Mouse (Mus musculus): Measurements from ENCODE around the gene Ap1b1. TPM values are rescaled to one million over a fixed set of nuclear protein-coding genes. Genes with fewer than 3 reads are reported as not detected.

Gene Ap1b1
- polyA plus RNA-seq, 1 experiment from 2014 or later, result 46.3 TPM

DNA sequence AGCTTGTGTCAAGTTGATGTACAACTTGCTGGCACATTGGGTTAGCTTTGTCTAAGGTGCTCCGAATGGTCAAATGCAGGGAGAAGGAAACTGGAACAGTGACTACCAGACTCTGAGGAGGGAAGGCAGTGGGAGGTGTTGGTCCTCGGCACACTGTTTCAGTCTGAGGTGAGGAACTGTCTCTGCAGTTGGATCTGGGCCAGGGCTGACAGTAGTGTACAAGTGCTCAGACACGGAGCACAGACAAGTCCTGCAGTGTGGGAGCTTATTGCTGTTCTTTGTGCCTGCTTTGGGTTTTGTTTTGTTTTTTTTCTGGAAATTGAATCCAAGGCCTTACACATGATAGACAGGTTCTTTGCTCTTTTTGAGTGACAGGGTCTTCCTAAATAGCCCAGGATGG, 3.6 kb upstream of the Ap1b1 start:
- no peak for ATAC-seq
- Histone ChIP-seq H3K36me3 (replicated peaks; ENCODE audit: insufficient read depth, low read length) (no peaks in the 10 kb centered on the region), H3K27me3 (ENCODE audit: insufficient read depth, low read length) (no peaks in the 10 kb centered on the region), H3K4me3 (ENCODE audit: low read depth, low read length) (no peak overlapping the region), H3K9me3 (ENCODE audit: low read length) (no peaks in the 10 kb centered on the region), H3K9ac (replicated peaks) (no peak overlapping the region), H3K27ac (ENCODE audit: low read depth) (no peak overlapping the region), H3K4me1 (ENCODE audit: insufficient read depth) (peaks cover 12% of the 10 kb centered on the region), H3K4me2 (ENCODE audit: low read depth, low read length) (no peak overlapping the region)
- WGBS (ENCODE audit: insufficient replicate concordance), result 57% methylated on average over 3 of the region's 3 CpGs
- no peak for TF ChIP-seq CTCF (IDR thresholded peaks at IDR 0.05; ENCODE audit: low read depth)
- no peak for TF ChIP-seq EP300 (IDR thresholded peaks at IDR 0.05; ENCODE audit: low read depth)
- no peak for DNase-seq

DNA sequence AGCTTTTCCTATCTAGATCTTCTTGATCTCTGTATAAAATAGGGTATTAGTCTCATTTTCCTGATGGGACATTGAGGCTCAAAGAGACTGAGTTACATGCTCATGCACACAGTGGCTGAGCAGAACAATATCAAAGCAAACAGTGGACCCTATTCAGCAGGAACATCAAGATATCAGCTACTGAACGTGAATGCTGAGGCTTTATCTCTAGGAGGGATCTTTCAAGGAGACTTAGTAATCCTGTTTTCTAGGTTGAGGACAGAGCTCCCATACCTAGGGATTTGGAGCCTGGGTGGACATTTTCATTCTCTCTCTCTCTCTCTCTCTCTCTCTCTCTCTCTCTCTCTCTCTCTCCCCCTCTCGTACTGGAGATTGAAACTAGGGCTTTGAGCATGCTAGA, 3.1 kb upstream of the Ap1b1 start:
- no peak overlapping the region for H3K9ac ChIP-seq (replicated peaks)
- H3K4me2 ChIP-seq (ENCODE audit: low read depth, low read length), result no peak overlapping the region

DNA sequence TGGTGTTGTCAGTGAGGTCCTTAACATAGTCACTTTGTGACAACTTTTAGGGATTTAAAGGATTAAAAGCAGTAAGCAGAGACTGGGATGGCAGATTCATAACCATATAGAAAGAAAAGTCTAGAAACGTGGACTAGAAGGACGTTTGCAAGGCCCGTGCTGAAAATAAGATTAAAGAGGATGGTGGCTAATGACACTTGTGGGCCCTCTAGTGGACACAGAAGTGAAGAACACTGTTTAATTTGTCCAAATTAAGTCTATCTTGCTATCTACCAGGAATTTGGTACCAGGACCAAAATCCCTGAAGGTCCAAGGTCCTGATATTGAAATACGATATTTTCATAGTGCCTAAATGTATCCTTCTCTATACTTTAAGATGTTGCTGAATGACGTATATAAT, 2.4 kb upstream of the Ap1b1 start:
- no peak overlapping the region for H3K9ac ChIP-seq (replicated peaks)
- H3K4me3 ChIP-seq (ENCODE audit: low read depth, low read length), result no peak overlapping the region
- 0 out of 2 replicates have a peak, but pooled peaks cover 5% of the 10 kb centered on the region for H3K36me3 ChIP-seq (replicated peaks; ENCODE audit: insufficient read depth, low read length)
- H3K9me3 ChIP-seq (ENCODE audit: low read length), result no peaks in the 10 kb centered on the region
- H3K27ac ChIP-seq (ENCODE audit: low read depth), result no peak overlapping the region
- peak; percentile 85 for TF ChIP-seq CTCF (IDR thresholded peaks at IDR 0.05; ENCODE audit: low read depth)
- TF ChIP-seq EP300 (IDR thresholded peaks at IDR 0.05; ENCODE audit: low read depth), result no peak
- peaks cover 23% of the 10 kb centered on the region for H3K4me1 ChIP-seq (ENCODE audit: insufficient read depth)
- peak overlapping the region; percentile 33; the same call in 1 of the 2 replicates for H3K4me2 ChIP-seq (ENCODE audit: low read depth, low read length)
- no peak for ATAC-seq
- H3K27me3 ChIP-seq (ENCODE audit: insufficient read depth, low read length), result no peaks in the 10 kb centered on the region
- DNase-seq, result no peak
- 5% methylated on average over 5 of the region's 5 CpGs for WGBS (ENCODE audit: insufficient replicate concordance)

More for the DNA sequence above, 3.1 kb upstream of the Ap1b1 start:
- Histone ChIP-seq H3K4me1 (ENCODE audit: insufficient read depth) (peaks cover 16% of the 10 kb centered on the region), H3K27me3 (ENCODE audit: insufficient read depth, low read length) (no peaks in the 10 kb centered on the region), H3K36me3 (replicated peaks; ENCODE audit: insufficient read depth, low read length) (no peaks in the 10 kb centered on the region), H3K4me3 (ENCODE audit: low read depth, low read length) (no peak overlapping the region), H3K9me3 (ENCODE audit: low read length) (no peaks in the 10 kb centered on the region), H3K27ac (ENCODE audit: low read depth) (no peak overlapping the region)
- TF ChIP-seq EP300 (IDR thresholded peaks at IDR 0.05; ENCODE audit: low read depth), result no peak
- TF ChIP-seq CTCF (IDR thresholded peaks at IDR 0.05; ENCODE audit: low read depth), result no peak
- 52% methylated on average over 2 of the region's 2 CpGs for WGBS (ENCODE audit: insufficient replicate concordance)
- ATAC-seq (no peak), DNase-seq (no peak)

DNA sequence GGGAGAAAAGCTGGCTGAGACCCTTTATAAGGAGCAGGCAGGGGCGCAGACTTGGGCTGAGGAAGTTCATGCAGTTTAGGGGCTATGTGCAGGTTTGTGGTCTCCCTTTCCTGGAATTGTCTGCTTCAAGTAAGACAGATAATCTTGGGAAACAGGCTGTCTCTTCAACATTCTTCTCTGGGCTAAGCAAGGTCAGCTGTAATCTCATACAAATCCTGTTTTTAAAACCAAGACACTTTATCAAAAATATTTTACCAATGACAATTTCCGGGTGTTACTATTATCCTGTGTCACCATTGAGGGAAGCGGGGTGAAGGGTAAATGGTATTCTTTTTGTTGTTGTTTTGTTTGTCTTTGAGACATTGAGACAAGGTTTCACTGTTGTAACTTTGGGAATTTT, 1.8 kb upstream of the Ap1b1 start:
- Histone ChIP-seq H3K9ac (replicated peaks) (no peak overlapping the region), H3K9me3 (ENCODE audit: low read length) (no peaks in the 10 kb centered on the region), H3K4me3 (ENCODE audit: low read depth, low read length) (no peak overlapping the region), H3K27ac (ENCODE audit: low read depth) (no peak overlapping the region), H3K36me3 (replicated peaks; ENCODE audit: insufficient read depth, low read length) (0 out of 2 replicates have a peak, but pooled peaks cover 5% of the 10 kb centered on the region), H3K4me1 (ENCODE audit: insufficient read depth) (peaks cover 25% of the 10 kb centered on the region), H3K27me3 (ENCODE audit: insufficient read depth, low read length) (no peaks in the 10 kb centered on the region), H3K4me2 (ENCODE audit: low read depth, low read length) (no peak overlapping the region)
- ATAC-seq (no peak), DNase-seq (no peak)
- no peak for TF ChIP-seq EP300 (IDR thresholded peaks at IDR 0.05; ENCODE audit: low read depth)
- no peak for TF ChIP-seq CTCF (IDR thresholded peaks at IDR 0.05; ENCODE audit: low read depth)
- 57% methylated on average over 3 of the region's 3 CpGs for WGBS (ENCODE audit: insufficient replicate concordance)

DNA sequence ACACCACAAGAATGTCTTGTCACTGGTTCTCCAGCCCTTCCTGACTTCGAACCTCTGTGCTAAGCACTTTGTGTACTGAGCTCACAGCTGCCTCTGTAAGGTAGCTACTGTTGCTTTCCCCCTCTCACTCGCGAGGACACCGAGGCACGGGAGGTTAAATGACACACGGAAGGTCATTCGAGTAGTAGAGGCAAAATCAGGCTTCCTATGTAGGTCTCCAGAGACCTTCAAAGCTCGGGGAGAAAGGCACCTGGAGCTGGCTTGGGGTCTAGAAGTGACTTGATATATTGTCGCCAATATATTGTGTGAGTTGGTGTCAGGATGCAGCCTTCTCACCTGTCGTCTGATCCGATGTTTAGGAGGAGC, 846 bp downstream of the Ap1b1 start:
- peak overlapping the region; percentile 85 for H3K4me2 ChIP-seq (ENCODE audit: low read depth, low read length)
- WGBS (ENCODE audit: insufficient replicate concordance), result 34% methylated on average over 11 of the region's 11 CpGs
- H3K9me3 ChIP-seq (ENCODE audit: low read length), result no peaks in the 10 kb centered on the region
- H3K9ac ChIP-seq (replicated peaks), result peak overlapping the region; percentile 67
- TF ChIP-seq CTCF (IDR thresholded peaks at IDR 0.05; ENCODE audit: low read depth) (no peak), EP300 (IDR thresholded peaks at IDR 0.05; ENCODE audit: low read depth) (no peak)
- peaks cover 10% of the 10 kb centered on the region; the same call in 1 of the 2 replicates for H3K36me3 ChIP-seq (replicated peaks; ENCODE audit: insufficient read depth, low read length)
- DNase-seq (no peak), ATAC-seq (no peak)
- H3K4me3 ChIP-seq (ENCODE audit: low read depth, low read length), result peak overlapping the region; percentile 66
- H3K27ac ChIP-seq (ENCODE audit: low read depth), result peak overlapping the region; percentile 81
- no peaks in the 10 kb centered on the region for H3K27me3 ChIP-seq (ENCODE audit: insufficient read depth, low read length)
- H3K4me1 ChIP-seq (ENCODE audit: insufficient read depth), result peaks cover 38% of the 10 kb centered on the region

DNA sequence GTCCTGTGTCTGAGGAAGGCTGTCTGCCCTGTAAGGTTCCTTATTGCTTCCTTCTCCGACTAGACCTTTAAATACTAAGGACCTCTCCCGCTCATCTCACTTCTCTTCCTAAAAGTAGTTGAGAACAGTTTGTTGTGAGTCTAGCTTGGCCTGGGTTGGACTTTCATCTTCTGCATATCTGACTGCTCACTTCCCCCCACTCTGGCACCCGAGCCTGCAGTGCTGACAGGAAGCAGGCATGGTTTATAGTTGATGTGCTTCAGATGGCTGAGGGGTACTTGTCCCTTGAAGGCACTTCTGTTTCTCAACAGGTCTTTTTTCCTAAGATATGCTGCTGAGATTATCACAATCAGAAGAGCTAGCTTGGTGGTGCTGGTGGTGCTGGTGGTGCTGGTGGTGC, 2.6 kb downstream of the Ap1b1 start:
- Histone ChIP-seq H3K4me2 (ENCODE audit: low read depth, low read length) (peak overlapping the region; percentile 85; the same call in 1 of the 2 replicates), H3K27ac (ENCODE audit: low read depth) (0 out of 2 replicates have a peak overlapping the region, but pooled peaks have one; percentile 31)

DNA sequence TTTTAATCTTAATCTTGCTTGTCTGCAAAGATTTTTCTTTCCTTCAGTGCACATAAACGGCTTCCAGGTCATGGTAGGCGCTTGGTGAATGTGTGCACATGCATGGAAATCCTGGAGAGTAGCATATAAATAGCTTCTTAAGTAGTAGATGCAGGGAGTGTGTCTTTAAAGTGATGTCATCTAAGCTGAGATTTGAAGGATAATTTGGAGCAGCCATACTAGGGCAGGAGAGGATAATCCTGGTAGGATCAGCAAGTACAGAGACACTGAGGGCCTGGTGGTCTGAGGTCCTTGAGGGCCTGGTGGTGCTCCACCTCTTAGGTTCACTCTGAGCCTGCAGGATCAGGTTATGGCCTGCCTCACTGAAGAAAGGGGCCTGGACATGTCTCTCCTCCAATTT, 5.8 kb downstream of the Ap1b1 start:
- Histone ChIP-seq H3K4me3 (ENCODE audit: low read depth, low read length) (no peak overlapping the region), H3K9me3 (ENCODE audit: low read length) (no peaks in the 10 kb centered on the region), H3K4me1 (ENCODE audit: insufficient read depth) (peaks cover 35% of the 10 kb centered on the region), H3K36me3 (replicated peaks; ENCODE audit: insufficient read depth, low read length) (peaks cover 12% of the 10 kb centered on the region), H3K27me3 (ENCODE audit: insufficient read depth, low read length) (no peaks in the 10 kb centered on the region), H3K4me2 (ENCODE audit: low read depth, low read length) (no peak overlapping the region), H3K27ac (ENCODE audit: low read depth) (no peak overlapping the region), H3K9ac (replicated peaks) (no peak overlapping the region)
- TF ChIP-seq CTCF (IDR thresholded peaks at IDR 0.05; ENCODE audit: low read depth), result no peak
- TF ChIP-seq EP300 (IDR thresholded peaks at IDR 0.05; ENCODE audit: low read depth), result no peak
- 89% methylated on average over 2 of the region's 2 CpGs for WGBS (ENCODE audit: insufficient replicate concordance)
- ATAC-seq, result no peak
- no peak for DNase-seq

More for the DNA sequence above, 2.6 kb downstream of the Ap1b1 start:
- Histone ChIP-seq H3K4me3 (ENCODE audit: low read depth, low read length) (no peak overlapping the region), H3K36me3 (replicated peaks; ENCODE audit: insufficient read depth, low read length) (peaks cover 10% of the 10 kb centered on the region; the same call in 1 of the 2 replicates), H3K9me3 (ENCODE audit: low read length) (no peaks in the 10 kb centered on the region), H3K9ac (replicated peaks) (no peak overlapping the region), H3K27me3 (ENCODE audit: insufficient read depth, low read length) (no peaks in the 10 kb centered on the region), H3K4me1 (ENCODE audit: insufficient read depth) (peaks cover 34% of the 10 kb centered on the region)
- WGBS (ENCODE audit: insufficient replicate concordance), result 26% methylated on average over 3 of the region's 3 CpGs
- ATAC-seq, result no peak
- no peak for DNase-seq
- no peak for TF ChIP-seq EP300 (IDR thresholded peaks at IDR 0.05; ENCODE audit: low read depth)
- no peak for TF ChIP-seq CTCF (IDR thresholded peaks at IDR 0.05; ENCODE audit: low read depth)

All from liver, postnatal 0 days (tissue).